Comparison of ENCODE assay signal across 30 mouse cellular contexts in the genomic region with DNA sequence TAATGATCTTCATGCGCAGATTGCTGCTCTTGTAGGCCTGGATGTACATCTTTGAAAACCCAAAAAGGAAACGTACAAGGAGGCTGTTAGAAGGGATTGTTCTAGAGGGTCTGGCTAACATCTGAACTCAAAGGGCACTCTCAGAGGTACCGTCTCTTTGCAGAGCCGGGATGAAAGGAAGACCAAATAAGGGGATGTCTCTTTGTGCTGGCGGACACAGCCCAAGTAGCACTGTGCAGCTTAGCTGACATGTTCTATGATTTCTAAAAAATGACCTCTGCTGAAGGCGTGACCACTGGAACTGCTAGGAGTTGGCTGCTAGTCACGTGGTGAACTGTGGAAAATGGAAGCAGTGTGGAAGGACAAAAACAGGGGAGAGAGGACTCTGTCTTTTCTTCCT.
DNase-seq lines count a peak whose midpoint lies in the region; ATAC-seq and TF ChIP-seq lines count a peak whose summit lies in the region.
"Had no signal": no experiment of that assay in that cellular context is flagged by ENCODE, and none has a peak within 500 bp of the region (broad histone marks: within the 10 kb centered on the region; RNA-seq: fewer than 3 reads in every experiment).

No protein-coding gene starts in this region.

- TF ChIP-seq CTCF in intestine, postnatal 0 days (IDR thresholded peaks at IDR 0.05; ENCODE audit: low read depth), result no peak

- no peak for ATAC-seq in heart, embryonic 13.5 days (ENCODE audit: extremely low read depth, insufficient number of reproducible peaks, low FRiP score, low TSS enrichment)
- ATAC-seq in intestine, embryonic 14.5 days (replicated peaks; ENCODE audit: low FRiP score, low TSS enrichment, low read depth), result peak; percentile 75; the same call in 1 of the 2 replicates
- ATAC-seq in intestine, postnatal 0 days, result no peak
- ATAC-seq in stomach, embryonic 14.5 days (ENCODE audit: insufficient number of reproducible peaks, insufficient read depth, low FRiP score, low read depth), result peak; percentile 53; the same call in 1 of the 2 replicates
- ATAC-seq: activated CD4-positive, CD25-positive, alpha-beta regulatory T cell, adult 4 months; forebrain, embryonic 16.5 days; hindbrain, embryonic 16.5 days; lung, postnatal 0 days had no signal

- H3K4me1 ChIP-seq in heart, embryonic 13.5 days, result peaks cover 39% of the 10 kb centered on the region
- H3K4me1 ChIP-seq in intestine, embryonic 14.5 days (replicated peaks; ENCODE audit: control insufficient read depth, insufficient read depth, low read length), result no peaks in the 10 kb centered on the region
- H3K4me1 ChIP-seq in intestine, postnatal 0 days (replicated peaks; ENCODE audit: control insufficient read depth, insufficient read depth, low read length), result no peaks in the 10 kb centered on the region
- no peaks in the 10 kb centered on the region for H3K4me1 ChIP-seq in stomach, embryonic 14.5 days (ENCODE audit: control insufficient read depth, insufficient read depth, low read length)
- H3K4me1 ChIP-seq: limb, embryonic 10.5 days; limb, embryonic 15.5 days; liver, embryonic 13.5 days; midbrain, embryonic 12.5 days; neural tube, embryonic 13.5 days had no signal

- no peak overlapping the region for H3K4me3 ChIP-seq in heart, embryonic 13.5 days
- no peak overlapping the region for H3K4me3 ChIP-seq in intestine, embryonic 14.5 days (ENCODE audit: low read depth, low read length)
- no peak overlapping the region for H3K4me3 ChIP-seq in intestine, postnatal 0 days (ENCODE audit: low read depth, low read length)
- H3K4me3 ChIP-seq in stomach, embryonic 14.5 days (ENCODE audit: low read depth, low read length), result no peak overlapping the region
- H3K4me3 ChIP-seq: erythroblast, embryonic 14.5 days; limb, embryonic 10.5 days; limb, embryonic 15.5 days; liver, embryonic 13.5 days; megakaryocyte, embryonic 14.5 days; midbrain, embryonic 12.5 days; neural tube, embryonic 13.5 days had no signal

- no peak overlapping the region for H3K9ac ChIP-seq in heart, embryonic 13.5 days
- no peak overlapping the region for H3K9ac ChIP-seq in intestine, embryonic 14.5 days (ENCODE audit: low read length)
- H3K9ac ChIP-seq in intestine, postnatal 0 days (ENCODE audit: low read depth, low read length), result no peak overlapping the region
- H3K9ac ChIP-seq in stomach, embryonic 14.5 days (replicated peaks; ENCODE audit: low read depth, low read length), result no peak overlapping the region
- H3K9ac ChIP-seq: limb, embryonic 15.5 days; liver, embryonic 13.5 days; midbrain, embryonic 12.5 days; neural tube, embryonic 13.5 days had no signal

- H3K27me3 ChIP-seq in heart, embryonic 13.5 days (replicated peaks), result no peaks in the 10 kb centered on the region
- H3K27me3 ChIP-seq in intestine, embryonic 14.5 days (replicated peaks; ENCODE audit: control insufficient read depth, insufficient read depth, low read length), result no peaks in the 10 kb centered on the region
- no peaks in the 10 kb centered on the region for H3K27me3 ChIP-seq in intestine, postnatal 0 days (replicated peaks; ENCODE audit: control insufficient read depth, insufficient read depth, low read length)
- H3K27me3 ChIP-seq in stomach, embryonic 14.5 days (ENCODE audit: control insufficient read depth, insufficient read depth, low read length), result no peaks in the 10 kb centered on the region
- H3K27me3 ChIP-seq: limb, embryonic 15.5 days; liver, embryonic 13.5 days; megakaryocyte, embryonic 14.5 days; midbrain, embryonic 12.5 days; neural tube, embryonic 13.5 days had no signal

- DNase-seq in heart, adult 9 months (ENCODE audit: low spot score in 2 of 2), result no peak
- no peak for DNase-seq in intestine, embryonic 14.5 days (ENCODE audit: low spot score)
- DNase-seq in right cerebral cortex, adult 18-20 months, result no peak
- no peak for DNase-seq in kidney, postnatal 25 days
- DNase-seq: adrenal gland, adult 2 months; adrenal gland, postnatal 36 days; B cell, adult 2 months; cerebellum, adult 2 months; cerebellum, postnatal 14 days; gastrocnemius, postnatal 10 days; kidney, adult 11 months; kidney, postnatal 14 days; liver, embryonic 13.5 days; lung, adult 18-20 months; lung, postnatal 4 days; thymus, adult 18-20 months; thymus, postnatal 25 days had no signal

- WGBS in heart, embryonic 13.5 days, result 34% methylated on average over 7 of the region's 7 CpGs
- 47% methylated on average over 7 of the region's 7 CpGs for WGBS in intestine, embryonic 14.5 days
- 52% methylated on average over 7 of the region's 7 CpGs for WGBS in intestine, postnatal 0 days
- 44% methylated on average over 7 of the region's 7 CpGs for WGBS in stomach, embryonic 14.5 days

- H3K27ac ChIP-seq in heart, embryonic 13.5 days (replicated peaks), result peak overlapping the region; percentile 86
- H3K27ac ChIP-seq in intestine, embryonic 14.5 days (ENCODE audit: low read depth), result peak overlapping the region; percentile 80
- H3K27ac ChIP-seq in intestine, postnatal 0 days (ENCODE audit: low read depth, low read length), result no peak overlapping the region
- H3K27ac ChIP-seq in stomach, embryonic 14.5 days (ENCODE audit: low read length), result 0 out of 2 replicates have a peak overlapping the region, but pooled peaks have one; percentile 24
- H3K27ac ChIP-seq: limb, embryonic 10.5 days; limb, embryonic 15.5 days; liver, embryonic 13.5 days; midbrain, embryonic 12.5 days; neural tube, embryonic 13.5 days had no signal

- H3K9me3 ChIP-seq in heart, embryonic 13.5 days, result no peaks in the 10 kb centered on the region
- H3K9me3 ChIP-seq in intestine, embryonic 14.5 days (ENCODE audit: control insufficient read depth, low read length), result no peaks in the 10 kb centered on the region
- no peaks in the 10 kb centered on the region for H3K9me3 ChIP-seq in intestine, postnatal 0 days (ENCODE audit: control insufficient read depth)
- H3K9me3 ChIP-seq in stomach, embryonic 14.5 days (ENCODE audit: control insufficient read depth, low read depth, low read length), result no peaks in the 10 kb centered on the region
- H3K9me3 ChIP-seq: limb, embryonic 10.5 days; limb, embryonic 15.5 days; liver, embryonic 13.5 days; midbrain, embryonic 12.5 days; neural tube, embryonic 13.5 days had no signal

- no peak overlapping the region for H3K4me2 ChIP-seq in heart, embryonic 13.5 days
- no peak overlapping the region for H3K4me2 ChIP-seq in intestine, embryonic 14.5 days (ENCODE audit: low read length)
- H3K4me2 ChIP-seq in intestine, postnatal 0 days (replicated peaks; ENCODE audit: low read depth), result no peak overlapping the region
- no peak overlapping the region for H3K4me2 ChIP-seq in stomach, embryonic 14.5 days (replicated peaks; ENCODE audit: low read depth, low read length)
- H3K4me2 ChIP-seq: limb, embryonic 15.5 days; liver, embryonic 13.5 days; midbrain, embryonic 12.5 days; neural tube, embryonic 13.5 days had no signal

- no peaks in the 10 kb centered on the region for H3K36me3 ChIP-seq in heart, embryonic 13.5 days
- H3K36me3 ChIP-seq in intestine, embryonic 14.5 days (ENCODE audit: control insufficient read depth, insufficient read depth, low read length), result no peaks in the 10 kb centered on the region
- H3K36me3 ChIP-seq in intestine, postnatal 0 days (ENCODE audit: control insufficient read depth, insufficient read depth), result no peaks in the 10 kb centered on the region
- H3K36me3 ChIP-seq in stomach, embryonic 14.5 days (ENCODE audit: control insufficient read depth, insufficient read depth, low read length), result no peaks in the 10 kb centered on the region
- H3K36me3 ChIP-seq: limb, embryonic 10.5 days; limb, embryonic 15.5 days; liver, embryonic 13.5 days; midbrain, embryonic 12.5 days; neural tube, embryonic 13.5 days had no signal

Comparison
In these comparisons a context has a peak if more than half of its experiments do, and no peak if none do; other contexts are left out.
1. ATAC-seq: peak in intestine, embryonic 14.5 days (single experiment) and stomach, embryonic 14.5 days (single experiment); none in heart, embryonic 13.5 days (single experiment) and intestine, postnatal 0 days (single experiment).